Mouse (Mus musculus): ENCODE measurements around the gene Use1. TPM values are rescaled to one million over a fixed set of nuclear protein-coding genes. Genes with fewer than 3 reads are reported as not detected.

Gene Use1
- polyA plus RNA-seq, 1 experiment from 2014 or later = 88.4 TPM

DNA sequence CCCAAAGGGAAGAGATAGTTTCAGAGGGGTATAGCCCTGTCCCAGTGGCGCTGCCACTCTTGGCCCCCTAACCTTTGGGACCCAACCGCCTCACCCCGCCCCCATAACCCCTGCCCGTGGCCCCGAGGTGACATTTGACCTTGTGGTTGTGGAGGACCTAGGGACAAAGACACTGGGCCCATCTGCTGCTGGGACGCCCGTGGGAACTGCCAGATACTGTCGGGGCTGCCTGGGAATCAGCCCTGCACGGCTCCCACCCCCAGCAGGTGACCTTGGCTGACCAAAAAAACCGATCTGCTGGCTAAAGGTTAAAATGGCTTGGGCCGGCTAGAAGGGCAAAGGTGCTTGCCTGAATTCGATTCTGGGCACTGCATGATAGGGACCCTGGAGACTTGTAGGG, 16.7 kb downstream of the Use1 start:
- H3K27ac ChIP-seq = no peak overlapping the region
- H3K4me3 ChIP-seq (ENCODE audit: inconsistent target) = no peak overlapping the region
- 94% methylated on average over 10 of the region's 12 CpGs for WGBS (ENCODE audit: missing documents)
- H3K79me2 ChIP-seq (ENCODE audit: inconsistent target) = no peaks in the 10 kb centered on the region
- H3K36me3 ChIP-seq (ENCODE audit: inconsistent target) = no peaks in the 10 kb centered on the region

DNA sequence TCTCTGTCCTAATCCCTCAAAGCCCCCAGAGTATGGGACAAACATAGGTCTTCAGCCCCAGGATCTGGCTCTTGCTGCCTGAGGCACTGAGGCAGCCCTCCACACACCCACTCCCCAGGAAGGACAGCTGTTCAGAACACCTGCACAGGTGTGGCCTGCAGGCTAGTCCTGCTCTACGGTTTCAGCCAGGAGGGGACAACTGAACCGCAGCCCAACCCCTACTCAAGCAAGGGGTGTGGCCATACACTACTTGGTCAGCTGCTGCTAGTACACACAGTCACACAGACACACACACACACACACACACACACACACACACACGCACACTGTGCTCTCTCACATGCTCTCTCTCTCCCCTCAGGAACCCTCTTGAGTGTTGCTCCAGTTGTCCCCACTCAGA, 17.2 kb downstream of the Use1 start:
- Histone ChIP-seq H3K36me3 (ENCODE audit: inconsistent target) (no peaks in the 10 kb centered on the region), H3K27ac (no peak overlapping the region), H3K79me2 (ENCODE audit: inconsistent target) (no peaks in the 10 kb centered on the region), H3K4me3 (ENCODE audit: inconsistent target) (no peak overlapping the region)
- WGBS (ENCODE audit: missing documents) = 84% methylated on average over 3 of the region's 3 CpGs

DNA sequence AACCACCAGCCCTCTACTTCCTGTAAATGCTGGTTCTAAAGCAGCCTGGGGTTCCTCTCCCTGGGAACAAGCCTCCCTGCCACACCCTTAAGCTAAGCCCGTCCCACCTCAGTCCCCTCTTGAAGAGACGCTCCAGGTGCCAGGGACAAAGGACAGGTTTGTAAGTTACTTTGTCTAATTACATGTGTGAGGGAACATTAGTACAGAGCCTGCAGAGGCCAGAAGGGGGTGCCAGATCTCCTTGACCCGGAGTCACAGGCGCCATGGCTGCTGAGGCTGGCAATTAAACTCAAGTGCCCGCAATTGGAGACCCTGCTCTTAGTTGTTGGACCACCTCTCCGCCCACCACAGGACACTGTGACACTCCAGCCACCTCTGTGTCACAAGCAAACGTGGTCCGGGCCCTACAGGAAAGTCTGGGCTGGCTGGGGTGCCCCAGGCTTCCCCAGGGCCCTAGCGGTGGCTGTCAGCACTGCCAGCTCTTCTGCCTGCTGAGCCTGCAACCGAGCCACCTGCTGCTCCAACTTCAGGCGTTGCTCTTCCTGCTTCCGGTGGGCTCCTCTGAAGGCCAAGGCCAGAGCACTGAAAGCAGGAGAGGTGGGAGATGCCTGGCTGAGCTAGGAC, 18.7 kb downstream of the Use1 start:
- Histone ChIP-seq H3K27ac (no peak overlapping the region), H3K79me2 (ENCODE audit: inconsistent target) (no peaks in the 10 kb centered on the region), H3K4me3 (ENCODE audit: inconsistent target) (no peak overlapping the region), H3K36me3 (ENCODE audit: inconsistent target) (no peaks in the 10 kb centered on the region)
- WGBS (ENCODE audit: missing documents) = 91% methylated on average over 12 of the region's 12 CpGs

DNA sequence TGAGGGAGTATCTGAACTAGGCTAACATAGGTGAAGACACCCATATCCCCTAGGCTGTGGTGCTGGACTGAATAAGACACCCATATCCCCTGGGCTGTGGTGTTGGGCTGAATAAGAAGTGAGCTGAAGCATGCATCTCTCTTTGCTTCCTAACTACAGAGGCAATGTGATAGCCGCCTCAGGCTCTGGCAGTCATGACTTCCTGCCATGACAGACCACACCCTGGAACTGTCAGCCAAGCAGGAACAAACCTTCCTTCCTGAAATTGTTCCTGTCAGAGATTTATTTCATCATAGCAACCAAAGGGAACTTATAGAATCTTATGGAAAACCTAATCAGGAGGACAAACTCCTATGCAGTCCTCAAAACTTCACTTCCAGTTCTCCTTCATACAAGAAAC, 21.6 kb downstream of the Use1 start:
- Histone ChIP-seq H3K36me3 (ENCODE audit: inconsistent target) (no peaks in the 10 kb centered on the region), H3K79me2 (ENCODE audit: inconsistent target) (no peaks in the 10 kb centered on the region), H3K4me3 (ENCODE audit: inconsistent target) (no peak overlapping the region), H3K27ac (peak overlapping the region; percentile 56)
- WGBS (ENCODE audit: missing documents) = 19% methylated on average over 1 of the region's 1 CpGs

DNA sequence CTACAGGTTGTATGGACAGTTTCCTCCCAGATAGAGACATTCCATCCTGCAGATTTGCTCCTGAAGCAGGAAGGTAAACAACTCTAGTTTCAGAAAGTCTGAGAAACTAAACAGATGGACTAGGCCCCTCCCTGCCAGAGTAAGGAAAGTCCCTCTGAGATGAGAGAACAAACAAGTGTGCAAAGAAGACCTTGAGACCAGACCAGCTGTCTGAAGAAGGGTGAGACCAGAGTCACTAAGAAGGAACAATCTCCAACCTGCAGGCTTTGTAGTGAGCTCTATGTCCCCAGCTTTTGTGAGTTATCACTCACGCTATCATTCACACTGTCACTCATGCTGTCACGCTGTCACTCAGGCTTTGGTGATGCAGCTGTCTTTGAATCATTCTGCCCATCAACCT, 25.0 kb downstream of the Use1 start:
- H3K79me2 ChIP-seq (ENCODE audit: inconsistent target) = no peaks in the 10 kb centered on the region
- H3K4me3 ChIP-seq (ENCODE audit: inconsistent target) = no peak overlapping the region
- no peaks in the 10 kb centered on the region for H3K36me3 ChIP-seq (ENCODE audit: inconsistent target)
- no peak overlapping the region for H3K27ac ChIP-seq
- WGBS (ENCODE audit: missing documents) = 96% methylated on average over 2 of the region's 2 CpGs

DNA sequence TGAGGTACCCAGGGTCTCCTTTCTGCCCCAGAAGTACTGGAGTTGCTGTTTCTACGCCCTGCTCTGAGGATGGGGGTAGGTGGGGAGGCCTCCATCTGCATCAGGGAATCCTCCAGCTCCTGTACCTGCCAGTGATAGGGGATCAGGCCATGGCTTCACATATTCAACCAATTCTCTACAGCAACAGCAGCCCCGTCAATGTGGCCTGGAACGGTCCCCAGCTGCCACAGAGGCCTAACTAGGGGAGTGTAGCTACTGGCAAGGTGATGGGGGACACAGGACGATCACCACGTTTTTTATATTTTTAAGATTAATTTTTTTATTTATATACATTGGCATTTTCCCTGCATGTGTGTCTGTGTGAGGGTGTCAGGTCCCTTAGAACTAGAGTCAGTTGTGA, 25.7 kb downstream of the Use1 start:
- Histone ChIP-seq H3K4me3 (ENCODE audit: inconsistent target) (no peak overlapping the region), H3K27ac (no peak overlapping the region), H3K36me3 (ENCODE audit: inconsistent target) (no peaks in the 10 kb centered on the region), H3K79me2 (ENCODE audit: inconsistent target) (peaks cover 7% of the 10 kb centered on the region)
- whole genome bisulfite sequencing (ENCODE audit: missing documents) = 89% methylated on average over 5 of the region's 5 CpGs

DNA sequence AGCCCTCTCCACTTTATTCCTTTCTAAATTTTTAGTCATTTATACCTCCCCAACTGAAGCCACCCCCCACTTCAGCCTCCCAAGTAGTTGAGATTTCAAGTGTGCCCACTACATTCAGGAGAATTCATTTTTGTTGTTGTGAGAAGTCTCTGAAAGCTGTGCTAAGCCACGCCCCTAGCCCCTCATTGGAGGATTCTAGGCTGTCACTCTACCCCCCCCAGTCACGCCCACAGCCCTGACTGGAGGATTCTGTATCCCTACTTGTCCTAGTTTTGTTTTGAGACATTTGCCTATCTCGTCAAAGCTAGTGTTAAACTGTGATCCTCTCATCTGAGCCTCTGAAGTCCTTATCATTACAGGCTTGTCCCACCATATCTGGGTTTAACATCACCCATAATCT, 26.2 kb downstream of the Use1 start:
- Histone ChIP-seq H3K4me3 (ENCODE audit: inconsistent target) (no peak overlapping the region), H3K79me2 (ENCODE audit: inconsistent target) (peaks cover 12% of the 10 kb centered on the region), H3K36me3 (ENCODE audit: inconsistent target) (no peaks in the 10 kb centered on the region), H3K27ac (no peak overlapping the region)
- WGBS (ENCODE audit: missing documents) = 67% methylated on average over 3 of the region's 3 CpGs

DNA sequence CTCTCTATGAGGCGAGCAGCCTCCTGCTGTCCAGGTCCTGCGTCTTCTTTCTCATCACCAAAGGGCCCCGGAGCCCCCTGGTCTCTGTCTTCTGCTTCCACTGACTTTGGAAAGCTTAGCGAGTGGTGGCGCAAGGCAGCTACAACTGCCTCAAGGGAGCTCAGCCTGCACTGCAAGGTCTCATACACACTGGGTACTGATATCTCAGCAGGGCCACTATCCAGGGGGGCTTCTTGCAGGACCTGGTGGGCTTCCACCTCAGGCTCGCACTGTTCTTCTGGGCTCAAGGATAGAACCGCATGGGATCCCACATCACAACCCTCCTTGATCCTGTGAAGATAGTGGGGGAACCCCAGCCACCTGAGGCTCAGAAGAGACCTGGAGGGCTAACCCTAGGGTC, 27.8 kb downstream of the Use1 start:
- Histone ChIP-seq H3K27ac (no peak overlapping the region), H3K36me3 (ENCODE audit: inconsistent target) (peaks cover 7% of the 10 kb centered on the region; the same call in 1 of the 2 replicates), H3K79me2 (ENCODE audit: inconsistent target) (peaks cover 13% of the 10 kb centered on the region), H3K4me3 (ENCODE audit: inconsistent target) (no peak overlapping the region)
- 91% methylated on average over 7 of the region's 7 CpGs for WGBS (ENCODE audit: missing documents)

DNA sequence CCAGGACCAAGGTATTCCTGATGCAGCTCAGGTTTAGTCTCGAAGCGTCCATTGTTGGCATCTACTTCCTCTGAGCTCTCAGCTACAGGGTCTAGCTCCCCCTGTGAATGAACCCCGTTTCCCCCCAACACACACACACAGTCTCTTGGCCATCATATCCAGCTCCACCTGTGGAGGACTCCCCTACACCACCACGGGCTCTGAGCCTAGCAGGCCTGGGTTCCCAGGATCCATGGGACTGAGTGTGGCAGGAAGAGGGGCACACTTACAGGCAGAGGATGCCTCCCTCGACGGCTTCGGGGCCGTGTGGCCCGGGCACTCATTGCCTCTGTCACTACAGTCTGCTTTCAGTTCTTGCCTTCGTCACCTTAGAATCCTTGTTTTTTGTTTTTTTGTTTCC, 28.4 kb downstream of the Use1 start:
- H3K79me2 ChIP-seq (ENCODE audit: inconsistent target) = peaks cover 13% of the 10 kb centered on the region
- 87% methylated on average over 9 of the region's 10 CpGs for WGBS (ENCODE audit: missing documents)
- H3K36me3 ChIP-seq (ENCODE audit: inconsistent target) = peaks cover 11% of the 10 kb centered on the region; the same call in 1 of the 2 replicates
- H3K27ac ChIP-seq = no peak overlapping the region
- H3K4me3 ChIP-seq (ENCODE audit: inconsistent target) = no peak overlapping the region

DNA sequence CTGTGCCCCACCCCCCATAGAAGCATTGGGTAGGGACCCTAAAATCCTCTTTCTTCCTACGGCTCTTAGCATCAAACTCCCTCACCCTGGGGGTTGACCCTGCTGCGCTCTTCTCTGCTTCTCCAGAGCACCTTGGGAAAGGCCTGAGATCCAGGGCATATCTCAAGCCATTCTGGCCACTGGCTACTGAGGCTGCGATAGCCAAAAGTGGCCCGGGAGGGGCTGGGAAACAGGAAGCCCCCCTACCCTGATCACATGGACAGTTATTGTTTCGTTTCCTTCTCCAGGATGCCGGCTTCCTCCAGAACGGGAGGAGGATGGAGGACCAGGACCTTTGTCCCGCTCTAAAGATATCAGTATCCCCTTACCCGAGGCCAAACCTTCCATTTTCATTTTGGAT, 29.0 kb downstream of the Use1 start, which contains the start of gene Ushbp1:
Gene Ushbp1 (minus strand): TSS at position 174 of the 400 bp plus-strand sequence.
- WGBS (ENCODE audit: missing documents) = 83% methylated on average over 9 of the region's 9 CpGs
- H3K79me2 ChIP-seq (ENCODE audit: inconsistent target) = peaks cover 13% of the 10 kb centered on the region
- peaks cover 11% of the 10 kb centered on the region; the same call in 1 of the 2 replicates for H3K36me3 ChIP-seq (ENCODE audit: inconsistent target)
- H3K27ac ChIP-seq = peak within 1 kb of the TSS; percentile 51; the same call in 1 of the 2 replicates
- peak within 1 kb of the TSS; percentile 99 for H3K4me3 ChIP-seq (ENCODE audit: inconsistent target)

DNA sequence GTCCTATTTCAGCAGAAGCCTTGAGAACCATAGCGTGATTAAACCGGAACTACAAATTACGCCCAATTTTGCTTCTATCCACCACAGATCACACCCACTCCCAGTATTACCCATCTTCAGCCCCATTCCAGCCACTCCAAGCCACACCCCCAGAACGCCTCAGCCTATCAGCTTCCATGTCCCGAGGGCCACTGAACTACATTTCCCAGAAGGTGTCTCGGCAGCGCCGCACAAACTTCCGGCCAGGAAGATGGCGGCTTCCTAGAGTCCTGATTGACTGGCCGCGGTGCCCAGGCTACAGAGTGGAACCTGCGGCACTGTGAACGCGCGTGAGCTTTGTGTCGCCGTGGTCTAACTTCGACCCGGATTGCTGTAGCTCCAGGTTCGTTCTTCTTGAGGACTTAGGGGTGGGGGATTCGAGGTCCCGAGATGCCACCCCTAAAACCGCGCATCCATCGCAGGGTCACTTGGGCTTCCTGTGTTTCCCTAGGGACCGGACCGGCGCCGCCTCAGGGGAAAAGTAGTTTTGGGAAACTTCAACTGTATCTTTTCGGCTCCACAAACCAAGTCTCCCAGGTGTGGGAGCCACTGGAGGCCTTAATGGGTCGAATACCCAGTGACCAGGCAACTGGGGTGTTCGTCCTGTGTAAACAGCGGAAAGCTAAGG, 30.1 kb downstream of the Use1 start, which contains the start of gene Babam1:
Gene Babam1 (plus strand): TSS at position 223 of the 667 bp plus-strand sequence.
- peaks cover 13% of the 10 kb centered on the region for H3K79me2 ChIP-seq (ENCODE audit: inconsistent target)
- peak within 1 kb of the TSS; percentile 51 for H3K27ac ChIP-seq
- under 1% methylated on average over 31 of the region's 34 CpGs for WGBS (ENCODE audit: missing documents)
- peak within 1 kb of the TSS; percentile 99 for H3K4me3 ChIP-seq (ENCODE audit: inconsistent target)
- peaks cover 11% of the 10 kb centered on the region; the same call in 1 of the 2 replicates for H3K36me3 ChIP-seq (ENCODE audit: inconsistent target)

DNA sequence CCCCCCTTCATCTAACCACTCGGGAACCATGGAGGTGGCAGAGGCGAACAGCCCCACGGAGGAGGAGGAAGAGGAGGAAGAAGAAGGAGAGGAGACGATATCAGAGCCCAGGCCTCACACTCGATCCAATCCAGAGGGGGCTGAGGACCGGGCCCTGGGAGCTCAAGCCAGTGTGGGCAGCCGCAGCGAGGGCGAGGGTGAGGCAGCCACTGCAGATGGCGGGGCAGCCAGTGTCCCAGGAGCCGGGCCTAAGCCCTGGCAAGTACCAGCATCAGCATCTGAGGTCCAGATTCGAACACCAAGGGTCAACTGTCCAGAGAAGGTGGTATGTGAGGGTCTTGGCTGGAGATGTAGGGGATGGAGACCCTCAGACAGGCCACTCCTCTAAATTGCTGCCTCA, 31.1 kb downstream of the Use1 start:
- Histone ChIP-seq H3K4me3 (ENCODE audit: inconsistent target) (peak overlapping the region; percentile 99), H3K79me2 (ENCODE audit: inconsistent target) (peaks cover 13% of the 10 kb centered on the region), H3K36me3 (ENCODE audit: inconsistent target) (peaks cover 11% of the 10 kb centered on the region; the same call in 1 of the 2 replicates), H3K27ac (no peak overlapping the region)
- 85% methylated on average over 12 of the region's 12 CpGs for WGBS (ENCODE audit: missing documents)

DNA sequence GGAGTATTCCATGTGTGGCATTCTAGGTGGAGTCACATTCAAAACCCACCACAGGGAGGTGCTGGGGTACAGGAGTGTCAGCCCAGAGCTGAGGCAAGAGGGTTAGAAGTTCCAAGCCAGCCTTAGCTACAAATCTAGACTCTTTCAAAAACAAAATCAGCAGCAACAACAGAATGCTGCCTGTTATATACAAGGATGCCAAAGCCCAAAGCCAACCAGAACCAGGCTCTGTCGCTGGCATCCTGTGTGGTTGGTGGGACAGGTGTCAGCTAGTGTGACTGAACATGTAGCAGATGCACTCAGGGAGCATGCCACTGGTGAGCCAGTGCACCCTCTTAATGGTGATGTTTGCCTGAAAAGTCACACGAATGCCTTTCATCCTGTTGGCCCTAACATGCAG, 34.2 kb downstream of the Use1 start:
- 97% methylated on average over 2 of the region's 2 CpGs for WGBS (ENCODE audit: missing documents)
- H3K4me3 ChIP-seq (ENCODE audit: inconsistent target) = no peak overlapping the region
- H3K79me2 ChIP-seq (ENCODE audit: inconsistent target) = peaks cover 13% of the 10 kb centered on the region
- no peak overlapping the region for H3K27ac ChIP-seq
- peaks cover 11% of the 10 kb centered on the region; the same call in 1 of the 2 replicates for H3K36me3 ChIP-seq (ENCODE audit: inconsistent target)

DNA sequence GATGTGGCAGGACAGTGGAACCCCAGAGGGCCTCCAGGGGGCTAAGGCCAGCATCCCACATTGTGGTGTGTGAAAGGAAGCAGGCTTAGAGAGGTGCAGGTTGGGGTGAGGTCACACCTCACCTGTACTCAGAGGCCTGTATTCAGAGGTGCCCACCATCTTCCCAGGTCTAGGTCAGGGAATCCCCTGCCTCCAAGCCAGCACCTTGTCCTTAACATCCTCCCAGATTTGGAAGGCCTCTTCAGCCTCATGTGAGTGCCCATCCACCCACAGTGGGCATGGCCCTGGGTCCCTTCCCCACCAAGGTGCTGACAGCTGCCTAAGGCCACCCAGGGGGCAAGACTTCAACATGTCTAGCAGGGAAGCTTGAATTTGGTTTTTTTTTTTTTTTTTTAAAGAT, 34.8 kb downstream of the Use1 start:
- H3K4me3 ChIP-seq (ENCODE audit: inconsistent target) = no peak overlapping the region
- H3K36me3 ChIP-seq (ENCODE audit: inconsistent target) = peaks cover 11% of the 10 kb centered on the region; the same call in 1 of the 2 replicates
- no peak overlapping the region for H3K27ac ChIP-seq
- peaks cover 14% of the 10 kb centered on the region for H3K79me2 ChIP-seq (ENCODE audit: inconsistent target)

DNA sequence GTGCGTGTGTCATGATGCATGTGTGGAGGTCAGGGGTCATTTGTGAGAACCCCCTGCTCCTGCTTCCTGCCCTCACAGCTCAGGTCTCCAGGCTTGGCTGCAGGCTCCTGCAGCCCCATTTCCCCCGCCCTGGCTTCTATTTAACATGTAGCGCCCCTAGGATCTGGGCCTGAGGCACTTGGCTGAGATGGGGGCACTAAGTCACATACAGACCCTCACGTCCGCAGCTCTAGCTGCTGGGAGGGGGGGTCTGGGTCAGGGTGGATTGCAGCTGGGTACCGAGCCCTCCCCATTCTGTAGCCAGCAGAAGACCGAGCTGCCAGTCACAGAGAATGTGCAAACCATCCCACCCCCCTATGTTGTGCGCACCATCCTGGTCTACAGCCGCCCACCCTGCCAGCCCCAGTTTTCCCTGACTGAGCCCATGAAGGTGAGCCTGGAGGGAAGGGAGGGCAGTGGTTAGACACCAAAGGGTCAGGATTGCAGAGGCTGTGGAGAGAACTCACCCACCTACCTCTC, 35.9 kb downstream of the Use1 start:
- Histone ChIP-seq H3K79me2 (ENCODE audit: inconsistent target) (peaks cover 8% of the 10 kb centered on the region), H3K4me3 (ENCODE audit: inconsistent target) (no peak overlapping the region), H3K27ac (no peak overlapping the region), H3K36me3 (ENCODE audit: inconsistent target) (peaks cover 11% of the 10 kb centered on the region; the same call in 1 of the 2 replicates)
- 94% methylated on average over 7 of the region's 9 CpGs for WGBS (ENCODE audit: missing documents)
